Mouse (Mus musculus) kidney, embryonic 16.5 days (tissue): ENCODE data around the gene Vezf1. TPM values are rescaled to one million over a fixed set of nuclear protein-coding genes. Genes with fewer than 3 reads are reported as not detected.
A peak's percentile ranks its signal among the peaks of the same experiment; 100 is the strongest.
"Not testable (repeated sequence)": the region's sequence is repeated elsewhere in the genome, so short reads cannot be mapped to it uniquely, and the experiment has no call there.

Experiments used
- ATAC-seq: fragments of 200-750 bp; cut with Nextera tagmentation; 2 replicates; pipeline ENCODE4 v1.8.0; 2017; ENCODE audit warnings: moderate TSS enrichment; ENCODE audit not compliant: low FRiP score, low TSS enrichment
- H3K27ac ChIP-seq: fragments of 300-500 bp; sonication (generic); 2 replicates; pipeline ENCODE4 v1.5.1; 2014; ENCODE audit warnings: low read length
- H3K27me3 ChIP-seq: fragments of 300-500 bp; sonication (generic); 2 replicates; pipeline ENCODE4 v1.6.1; 2014; ENCODE audit warnings: low read length, control low read depth, mixed read lengths; ENCODE audit not compliant: insufficient read depth
- H3K36me3 ChIP-seq: fragments of 300-500 bp; sonication (generic); 2 replicates; pipeline ENCODE4 v1.6.1; 2014; ENCODE audit warnings: low read length, control low read depth, mixed read lengths; ENCODE audit not compliant: insufficient read depth
- H3K4me1 ChIP-seq: fragments of 300-500 bp; sonication (generic); 2 replicates; pipeline ENCODE4 v1.6.1; 2014; ENCODE audit warnings: low read length, control low read depth, mixed read lengths; ENCODE audit not compliant: insufficient read depth
- H3K4me2 ChIP-seq: fragments of 300-500 bp; sonication (generic); replicated peaks from 2 replicates; pipeline ENCODE4 v1.6.1; 2014; ENCODE audit warnings: low read depth, low read length
- H3K4me3 ChIP-seq: fragments of 300-500 bp; sonication (generic); 2 replicates; pipeline ENCODE4 v1.5.1; 2014; ENCODE audit warnings: mild to moderate bottlenecking, low read length
- H3K9ac ChIP-seq: fragments of 300-500 bp; sonication (generic); replicated peaks from 2 replicates; pipeline ENCODE4 v1.6.1; 2014; ENCODE audit warnings: low read length
- H3K9me3 ChIP-seq: fragments of 300-500 bp; sonication (generic); 2 replicates; pipeline ENCODE4 v1.6.1; 2016; ENCODE audit warnings: low read length, control low read depth
- WGBS: fragments of 180-500 bp; shearing (Covaris S2); extraction: QIAGEN DNeasy Blood & Tissue Kit; methylation state at CpG from one replicate; pipeline ENCODE4 v1.1.7; 2014; 5-methylcytosine and 5-hydroxymethylcytosine counted together
- polyA plus RNA-seq: library from polyadenylated mRNA; unstranded; fragments of >200 nt; fragmentation: Nextera tagmentation; extraction: Ambion mirVana; gene quantifications from 2 replicates; pipeline ENCODE4 v1.2.1, GENCODE M21; 2015

Gene Vezf1
- polyA plus RNA-seq, 1 experiment from 2014 or later: 40.2 TPM

DNA sequence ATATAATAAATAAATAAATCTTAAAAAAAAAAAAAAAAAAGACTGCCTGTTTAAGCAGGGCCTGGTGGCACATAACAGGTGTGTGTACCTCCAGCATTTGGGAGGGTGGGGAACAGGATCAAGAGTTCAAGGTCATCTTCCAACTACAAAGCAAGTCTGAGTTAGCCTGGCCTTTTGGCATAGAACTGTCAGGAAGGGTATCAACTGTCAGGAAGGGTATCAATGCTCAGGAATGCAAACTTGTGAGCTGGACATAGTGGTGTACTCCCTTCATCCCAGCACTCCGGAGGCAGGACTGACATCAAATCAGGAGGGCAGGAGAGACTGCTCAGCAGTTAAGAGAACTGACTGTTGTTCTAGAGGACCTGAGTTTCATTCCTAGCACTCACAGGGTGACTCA, 29.0 kb upstream of the Vezf1 start:
- H3K9ac ChIP-seq: no peak overlapping the region
- no peak for ATAC-seq
- H3K27me3 ChIP-seq: no peaks in the 10 kb centered on the region
- H3K27ac ChIP-seq: no peak overlapping the region
- no peaks in the 10 kb centered on the region for H3K4me1 ChIP-seq
- H3K4me2 ChIP-seq: no peak overlapping the region
- no peak overlapping the region for H3K4me3 ChIP-seq
- WGBS: 67% methylated on average over 1 of the region's 1 CpGs
- no peaks in the 10 kb centered on the region for H3K9me3 ChIP-seq
- H3K36me3 ChIP-seq: no peaks in the 10 kb centered on the region

DNA sequence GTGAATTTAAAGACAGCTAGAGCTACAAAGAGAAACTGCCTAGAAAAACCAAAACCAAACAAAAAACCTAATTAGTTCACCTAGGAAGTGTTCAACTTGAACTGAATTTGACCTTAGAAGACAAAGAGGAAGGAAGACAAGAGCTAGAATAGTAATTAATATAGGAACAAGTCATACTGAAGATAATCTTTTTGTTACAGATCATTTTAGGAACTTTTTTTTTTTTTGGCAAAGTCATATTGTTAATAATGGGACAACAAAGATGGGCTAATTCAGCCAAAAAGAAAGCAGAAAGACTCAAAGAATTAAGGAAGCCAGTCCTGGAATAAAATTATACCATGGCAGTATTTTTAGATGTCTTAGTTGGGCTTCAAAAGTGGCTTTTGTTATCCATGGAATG, 23.8 kb upstream of the Vezf1 start:
- Histone ChIP-seq H3K27ac (no peak overlapping the region), H3K9ac (no peak overlapping the region), H3K4me1 (peaks cover 12% of the 10 kb centered on the region), H3K9me3 (no peaks in the 10 kb centered on the region), H3K4me2 (no peak overlapping the region), H3K36me3 (peaks cover 6% of the 10 kb centered on the region; the same call in 1 of the 2 replicates), H3K4me3 (no peak overlapping the region), H3K27me3 (no peaks in the 10 kb centered on the region)
- no peak for ATAC-seq

DNA sequence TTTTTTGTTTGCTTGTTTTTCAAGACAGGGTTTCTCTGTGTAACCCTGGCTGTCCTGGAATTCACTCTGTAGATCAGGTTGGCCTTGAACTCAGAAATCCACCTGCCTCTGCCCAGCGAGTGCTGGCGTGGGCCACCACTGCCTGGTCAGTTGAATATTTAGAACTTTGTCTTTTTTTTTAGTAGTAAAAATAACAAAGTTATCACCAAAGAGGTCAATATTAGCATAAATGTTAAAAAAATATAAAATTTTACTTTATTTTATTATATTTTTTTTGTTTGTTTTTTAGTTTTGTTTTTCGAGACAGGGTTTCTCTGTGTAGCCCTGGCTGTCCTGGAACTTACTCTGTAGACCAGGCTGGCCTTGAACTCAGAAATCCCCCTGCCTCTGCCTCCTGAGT, 22.9 kb upstream of the Vezf1 start:
- 91% methylated on average over 3 of the region's 3 CpGs for whole genome bisulfite sequencing
- not testable (repeated sequence) for H3K9ac ChIP-seq, H3K27ac ChIP-seq, H3K4me2 ChIP-seq, H3K27me3 ChIP-seq, H3K4me3 ChIP-seq, ATAC-seq, H3K9me3 ChIP-seq
- H3K4me1 ChIP-seq: peaks cover 21% of the 10 kb centered on the region
- peaks cover 11% of the 10 kb centered on the region; the same call in 1 of the 2 replicates for H3K36me3 ChIP-seq

DNA sequence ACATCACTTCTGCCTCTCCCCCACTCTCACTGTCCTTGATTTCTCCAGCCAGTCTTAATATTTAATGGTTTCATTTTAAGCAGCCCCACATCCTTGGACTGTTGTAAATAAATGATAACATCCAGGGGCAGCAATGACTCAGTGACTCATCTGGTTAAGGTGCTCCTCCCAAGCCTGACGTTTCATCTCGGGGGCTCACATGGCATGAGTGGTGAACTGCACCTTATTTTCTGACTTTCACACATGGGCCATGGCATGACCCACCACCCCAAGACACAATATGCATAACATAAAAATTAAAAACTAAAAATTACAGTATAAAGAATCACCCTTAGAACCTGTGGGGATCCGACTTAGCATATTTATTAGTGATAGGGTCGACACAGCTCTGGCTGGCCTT, 22.2 kb upstream of the Vezf1 start:
- Histone ChIP-seq H3K36me3 (peaks cover 14% of the 10 kb centered on the region; the same call in 1 of the 2 replicates), H3K4me2 (peak overlapping the region; percentile 72), H3K4me1 (peaks cover 25% of the 10 kb centered on the region), H3K4me3 (no peak overlapping the region; the same call in 1 of the 2 replicates), H3K9me3 (no peaks in the 10 kb centered on the region), H3K27me3 (no peaks in the 10 kb centered on the region), H3K27ac (no peak overlapping the region), H3K9ac (no peak overlapping the region)
- ATAC-seq: no peak
- WGBS: 80% methylated on average over 4 of the region's 4 CpGs

DNA sequence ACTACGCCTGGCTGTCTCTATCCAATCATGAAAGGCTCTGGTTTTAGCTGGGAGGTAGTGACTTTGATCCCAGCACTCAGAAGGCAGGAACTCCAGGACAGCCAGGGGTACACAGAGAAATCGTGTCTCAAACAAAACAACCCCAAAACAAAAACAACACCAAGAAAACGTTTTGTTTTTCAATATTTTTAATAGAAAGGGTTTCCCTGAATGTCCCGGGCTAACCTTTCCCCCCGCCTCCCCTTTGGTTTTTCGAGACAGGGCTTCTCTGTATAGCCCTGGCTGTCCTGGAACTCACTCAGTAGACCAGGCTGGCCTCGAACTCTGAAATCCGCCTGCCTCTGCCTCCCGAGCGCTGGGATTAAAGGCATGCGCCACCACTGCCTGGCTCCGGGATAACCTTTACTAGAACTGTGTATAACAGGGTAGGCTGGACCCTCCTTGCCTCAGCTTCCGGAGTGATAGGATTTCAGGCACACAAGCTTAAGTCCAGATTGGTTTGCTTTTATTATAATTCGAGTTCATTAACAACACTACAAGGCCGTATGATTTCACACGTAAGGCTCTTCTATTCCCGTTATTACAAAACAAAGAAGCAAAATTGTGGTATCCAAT, 21.6 kb upstream of the Vezf1 start:
- WGBS: 55% methylated on average over 17 of the region's 17 CpGs

DNA sequence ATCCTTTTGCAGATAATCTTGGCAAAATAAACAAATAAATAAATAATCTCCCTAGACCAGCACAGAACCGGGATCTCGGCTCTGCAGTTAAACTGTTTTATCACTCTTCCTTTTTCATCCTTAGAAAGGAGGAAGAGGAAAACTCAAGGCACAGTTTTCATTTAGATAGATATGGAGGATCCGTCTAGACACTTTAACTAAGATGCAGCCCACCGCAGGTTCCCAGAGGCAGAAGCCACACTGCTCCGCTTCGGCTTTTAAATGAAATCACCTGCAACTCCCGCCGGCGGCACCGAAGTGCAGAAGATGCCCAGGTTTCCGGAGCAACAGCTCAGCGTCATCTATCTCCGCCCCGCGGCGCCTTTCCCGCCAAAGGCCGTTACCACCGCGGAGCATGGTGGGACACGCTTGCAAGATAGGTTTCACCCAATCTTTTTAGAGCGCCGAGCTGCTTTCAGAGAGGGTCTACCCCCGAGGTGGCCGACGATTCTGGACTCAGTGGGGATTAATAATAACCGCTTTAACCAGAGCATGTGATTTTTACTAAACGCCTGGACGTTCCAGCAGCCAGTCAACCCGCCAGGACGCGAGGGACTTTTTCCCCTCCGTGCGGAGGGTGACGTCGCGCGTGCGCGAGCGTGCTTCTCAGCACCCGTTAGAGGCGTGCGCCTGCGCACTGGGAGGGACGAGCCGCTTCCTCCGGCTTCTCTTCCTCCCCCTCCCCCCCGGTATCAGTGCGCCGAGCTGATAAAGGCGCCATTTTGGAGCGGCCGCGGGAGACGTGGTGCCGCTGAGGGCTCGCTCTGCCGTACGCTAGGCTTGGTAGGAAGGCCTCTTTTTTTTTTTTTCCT, 20.9 kb upstream of the Vezf1 start, which contains the start of gene Srsf1:
TSS of gene Srsf1 (plus strand) at position 430 of the 851 bp plus-strand sequence.
- peak within 1 kb of the TSS; percentile 99 for H3K9ac ChIP-seq
- WGBS: under 1% methylated on average over 59 of the region's 60 CpGs
- H3K27me3 ChIP-seq: no peaks in the 10 kb centered on the region
- no peaks in the 10 kb centered on the region for H3K9me3 ChIP-seq
- H3K27ac ChIP-seq: peak within 1 kb of the TSS; percentile 98
- ATAC-seq: peak; percentile 93
- peak within 1 kb of the TSS; percentile 72 for H3K4me2 ChIP-seq
- peak within 1 kb of the TSS; percentile 71 for H3K4me3 ChIP-seq
- peaks cover 29% of the 10 kb centered on the region for H3K4me1 ChIP-seq
- H3K36me3 ChIP-seq: peaks cover 17% of the 10 kb centered on the region; the same call in 1 of the 2 replicates

More for the DNA sequence above, 21.6 kb upstream of the Vezf1 start:
- Histone ChIP-seq H3K27me3 (no peaks in the 10 kb centered on the region), H3K36me3 (peaks cover 17% of the 10 kb centered on the region; the same call in 1 of the 2 replicates), H3K27ac (peak overlapping the region; percentile 98), H3K9me3 (no peaks in the 10 kb centered on the region), H3K9ac (peak overlapping the region; percentile 99), H3K4me3 (peak overlapping the region; percentile 71), H3K4me1 (peaks cover 28% of the 10 kb centered on the region), H3K4me2 (peak overlapping the region; percentile 72)
- ATAC-seq: no peak

DNA sequence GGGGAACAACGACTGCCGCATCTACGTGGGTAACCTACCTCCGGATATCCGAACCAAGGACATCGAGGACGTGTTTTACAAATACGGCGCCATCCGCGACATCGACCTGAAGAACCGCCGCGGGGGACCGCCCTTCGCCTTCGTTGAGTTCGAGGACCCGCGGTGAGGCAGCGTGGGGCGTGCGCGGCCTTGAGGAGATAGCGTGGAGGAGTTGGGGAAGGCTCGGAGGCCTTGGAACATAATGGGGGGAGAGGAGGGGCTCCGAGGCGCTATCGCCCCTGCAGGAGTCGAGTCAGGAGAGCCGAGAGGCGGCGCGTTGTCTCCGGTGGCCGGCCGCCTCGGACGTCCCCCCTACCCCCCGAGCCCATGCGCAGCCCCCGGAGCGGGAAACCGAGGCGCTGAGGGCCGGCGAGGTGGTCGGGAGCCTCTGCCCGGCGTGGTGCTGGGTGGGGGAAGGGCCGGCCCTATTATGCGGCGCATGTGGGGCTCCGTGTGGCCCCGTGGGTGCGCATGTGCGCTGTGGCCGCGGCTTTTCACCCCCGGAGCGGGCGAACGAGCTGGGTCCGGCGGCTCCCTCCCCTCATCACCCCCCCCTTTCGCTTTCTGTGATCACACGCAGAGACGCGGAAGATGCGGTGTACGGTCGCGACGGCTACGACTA, 20.1 kb upstream of the Vezf1 start:
- H3K4me1 ChIP-seq: peaks cover 33% of the 10 kb centered on the region
- peak overlapping the region; percentile 95 for H3K4me2 ChIP-seq
- ATAC-seq: peak; percentile 78
- peak overlapping the region; percentile 98 for H3K27ac ChIP-seq
- peak overlapping the region; percentile 99 for H3K9ac ChIP-seq
- under 1% methylated on average over 68 of the region's 76 CpGs for WGBS
- H3K27me3 ChIP-seq: no peaks in the 10 kb centered on the region
- no peaks in the 10 kb centered on the region for H3K9me3 ChIP-seq
- peaks cover 17% of the 10 kb centered on the region; the same call in 1 of the 2 replicates for H3K36me3 ChIP-seq
- peak overlapping the region; percentile 71 for H3K4me3 ChIP-seq

DNA sequence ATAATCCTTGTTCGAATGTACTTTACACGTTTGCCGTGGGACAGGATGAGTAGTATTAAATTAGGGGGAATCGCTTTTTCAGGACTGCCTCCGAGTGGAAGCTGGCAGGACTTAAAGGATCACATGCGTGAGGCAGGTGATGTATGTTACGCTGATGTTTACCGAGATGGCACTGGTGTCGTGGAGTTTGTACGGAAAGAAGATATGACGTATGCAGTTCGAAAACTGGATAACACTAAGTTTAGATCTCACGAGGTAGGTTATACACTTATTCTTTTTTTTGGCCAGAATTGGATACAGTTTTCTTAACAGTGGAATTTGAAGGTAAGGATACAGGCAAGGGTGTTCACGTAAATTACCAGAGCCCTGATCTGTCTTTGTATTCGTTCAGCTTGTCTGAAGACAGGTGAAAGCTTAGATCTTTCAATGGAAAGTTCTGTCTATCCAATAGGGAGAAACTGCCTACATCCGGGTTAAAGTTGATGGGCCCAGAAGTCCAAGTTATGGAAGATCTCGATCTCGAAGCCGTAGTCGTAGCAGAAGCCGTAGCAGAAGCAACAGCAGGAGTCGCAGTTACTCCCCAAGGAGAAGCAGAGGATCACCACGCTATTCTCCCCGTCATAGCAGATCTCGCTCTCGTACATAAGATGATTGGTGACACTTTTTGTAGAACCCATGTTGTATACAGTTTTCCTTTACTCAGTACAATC, 19.0 kb upstream of the Vezf1 start:
- Histone ChIP-seq H3K9me3 (no peaks in the 10 kb centered on the region), H3K4me2 (peak overlapping the region; percentile 95), H3K4me3 (peak overlapping the region; percentile 71), H3K4me1 (peaks cover 33% of the 10 kb centered on the region), H3K36me3 (peaks cover 20% of the 10 kb centered on the region; the same call in 1 of the 2 replicates), H3K27ac (0 out of 2 replicates have a peak overlapping the region, but pooled peaks have one; percentile 10), H3K9ac (peak overlapping the region; percentile 99), H3K27me3 (no peaks in the 10 kb centered on the region)
- no peak for ATAC-seq
- WGBS: 14% methylated on average over 26 of the region's 26 CpGs

DNA sequence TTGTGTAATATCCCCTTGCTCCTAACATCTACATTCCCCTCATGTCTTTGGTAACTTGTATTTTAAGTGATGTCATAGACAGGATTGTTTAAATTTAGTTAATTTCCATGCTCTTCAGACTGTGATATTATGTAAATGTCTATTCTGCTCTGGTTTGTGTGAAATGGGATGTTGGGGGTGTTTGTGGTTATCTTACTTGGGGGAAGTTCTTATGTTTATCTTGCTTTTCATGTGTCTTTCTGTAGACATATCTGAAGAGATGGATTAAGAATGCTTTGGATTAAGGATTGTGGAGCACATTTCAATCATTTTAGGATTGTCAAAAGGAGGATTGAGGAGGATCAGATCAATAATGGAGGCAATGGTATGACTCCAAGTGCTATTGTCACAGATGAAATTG, 18.3 kb upstream of the Vezf1 start:
- ATAC-seq: no peak
- peak overlapping the region; percentile 99; the same call in 1 of the 2 replicates for H3K9ac ChIP-seq
- peaks cover 20% of the 10 kb centered on the region; the same call in 1 of the 2 replicates for H3K36me3 ChIP-seq
- peak overlapping the region; percentile 71 for H3K4me3 ChIP-seq
- H3K27ac ChIP-seq: no peak overlapping the region
- peak overlapping the region; percentile 95 for H3K4me2 ChIP-seq
- no peaks in the 10 kb centered on the region for H3K27me3 ChIP-seq
- H3K4me1 ChIP-seq: peaks cover 33% of the 10 kb centered on the region
- H3K9me3 ChIP-seq: no peaks in the 10 kb centered on the region
